Mouse (Mus musculus) E14TG2a.4 (cell line): ENCODE results near the gene Gng2.

Experiments used
- H3K27me3 ChIP-seq: 2 replicates; pipeline ENCODE4 v1.6.1; 2014; ENCODE audit warnings: low read length, control low read depth; ENCODE audit not compliant: insufficient read depth
- H3K36me3 ChIP-seq: 2 replicates; pipeline ENCODE4 v1.6.1; 2014; ENCODE audit warnings: low read length, control low read depth; ENCODE audit not compliant: insufficient read depth
- H3K4me1 ChIP-seq: replicated peaks from 2 replicates; pipeline ENCODE4 v1.6.1; 2014; ENCODE audit warnings: low read depth, low read length, control low read depth
- H3K4me3 ChIP-seq: replicated peaks from 2 replicates; pipeline ENCODE4 v1.5.1; 2014; ENCODE audit warnings: mild to moderate bottlenecking, low read length
- H3K9me3 ChIP-seq: 2 replicates; pipeline ENCODE4 v1.6.1; 2014; ENCODE audit warnings: low read length, control low read depth
- CTCF ChIP-seq: conservative IDR thresholded peaks from 2 replicates; pipeline ENCODE4 v1.5.1; 2014; ENCODE audit warnings: low read length
- NANOG ChIP-seq: IDR thresholded peaks from 2 replicates; pipeline ENCODE4 v1.6.1; 2014; ENCODE audit warnings: borderline replicate concordance, low read length, mixed read lengths
- POU5F1 ChIP-seq: IDR thresholded peaks from 2 replicates; pipeline ENCODE4 v1.6.1; 2014; ENCODE audit warnings: low read length, borderline replicate concordance

Gene Gng2

DNA sequence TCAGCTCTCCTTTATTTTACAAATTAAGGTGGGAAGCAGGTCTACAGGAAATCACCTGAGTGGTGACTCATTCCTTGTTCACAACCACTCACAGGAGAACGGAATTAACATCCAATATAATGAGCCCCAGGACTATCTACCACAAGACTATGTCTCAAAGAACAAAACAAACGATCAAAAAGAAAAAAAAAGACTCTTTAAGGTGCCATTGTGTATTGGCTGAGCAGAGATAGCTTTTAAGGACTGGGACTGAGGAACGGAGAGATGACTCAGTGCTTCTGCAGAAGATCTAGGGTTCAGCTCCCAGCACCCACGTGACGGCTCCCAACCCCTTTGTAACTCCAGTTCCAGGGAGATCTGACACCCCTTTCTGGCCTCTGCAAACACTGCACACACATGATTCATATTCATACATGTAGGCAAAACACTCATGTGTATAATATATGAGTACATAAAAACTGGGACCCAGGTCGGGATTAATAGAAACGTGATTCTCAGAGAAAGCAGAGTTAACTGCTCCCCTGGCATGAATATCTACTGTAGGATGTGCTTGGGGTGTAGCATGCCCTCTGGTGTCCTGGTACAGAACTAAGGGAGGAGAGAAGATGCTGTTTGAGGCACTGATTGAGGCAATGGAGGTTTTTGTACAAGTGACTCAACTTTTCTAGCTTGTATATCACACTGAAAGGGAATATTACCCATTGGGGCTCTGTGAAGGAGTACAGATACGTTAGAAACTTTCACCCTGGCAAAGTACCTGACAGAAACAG is 115.9 kb downstream of the Gng2 start:
- H3K4me3 ChIP-seq, result peak overlapping the region; percentile 3; the same call in 1 of the 2 replicates
- H3K9me3 ChIP-seq, result peaks cover 45% of the 10 kb centered on the region
- H3K27me3 ChIP-seq, result no peaks in the 10 kb centered on the region
- H3K4me1 ChIP-seq, result peaks cover 45% of the 10 kb centered on the region
- peaks cover 26% of the 10 kb centered on the region for H3K36me3 ChIP-seq
- no peak for TF ChIP-seq CTCF
- TF ChIP-seq NANOG, result peak; percentile 91

DNA sequence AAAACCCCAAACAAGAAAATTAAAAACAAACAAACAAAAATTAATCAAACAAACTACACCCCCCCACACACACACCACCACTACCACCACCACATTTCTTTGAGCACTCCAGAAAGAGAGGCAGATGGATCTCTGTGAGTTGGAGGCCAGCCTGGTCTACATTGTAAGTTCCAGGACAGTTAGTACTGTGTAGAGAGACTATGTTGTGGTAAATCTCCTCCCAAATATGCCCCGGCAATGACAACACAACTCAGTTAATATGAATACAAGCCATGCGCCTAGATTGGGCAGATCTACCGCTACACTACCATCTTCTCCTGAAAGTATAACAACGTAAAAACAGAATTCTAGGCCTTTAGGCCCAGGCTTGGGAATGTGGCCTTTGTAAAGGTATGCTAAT is 117.1 kb downstream of the Gng2 start:
- TF ChIP-seq CTCF (no peak), POU5F1 (no peak), NANOG (no peak)
- H3K27me3 ChIP-seq, result no peaks in the 10 kb centered on the region
- peaks cover 49% of the 10 kb centered on the region for H3K4me1 ChIP-seq
- H3K9me3 ChIP-seq, result peaks cover 45% of the 10 kb centered on the region
- H3K4me3 ChIP-seq, result peak overlapping the region; percentile 33
- peaks cover 26% of the 10 kb centered on the region for H3K36me3 ChIP-seq

DNA sequence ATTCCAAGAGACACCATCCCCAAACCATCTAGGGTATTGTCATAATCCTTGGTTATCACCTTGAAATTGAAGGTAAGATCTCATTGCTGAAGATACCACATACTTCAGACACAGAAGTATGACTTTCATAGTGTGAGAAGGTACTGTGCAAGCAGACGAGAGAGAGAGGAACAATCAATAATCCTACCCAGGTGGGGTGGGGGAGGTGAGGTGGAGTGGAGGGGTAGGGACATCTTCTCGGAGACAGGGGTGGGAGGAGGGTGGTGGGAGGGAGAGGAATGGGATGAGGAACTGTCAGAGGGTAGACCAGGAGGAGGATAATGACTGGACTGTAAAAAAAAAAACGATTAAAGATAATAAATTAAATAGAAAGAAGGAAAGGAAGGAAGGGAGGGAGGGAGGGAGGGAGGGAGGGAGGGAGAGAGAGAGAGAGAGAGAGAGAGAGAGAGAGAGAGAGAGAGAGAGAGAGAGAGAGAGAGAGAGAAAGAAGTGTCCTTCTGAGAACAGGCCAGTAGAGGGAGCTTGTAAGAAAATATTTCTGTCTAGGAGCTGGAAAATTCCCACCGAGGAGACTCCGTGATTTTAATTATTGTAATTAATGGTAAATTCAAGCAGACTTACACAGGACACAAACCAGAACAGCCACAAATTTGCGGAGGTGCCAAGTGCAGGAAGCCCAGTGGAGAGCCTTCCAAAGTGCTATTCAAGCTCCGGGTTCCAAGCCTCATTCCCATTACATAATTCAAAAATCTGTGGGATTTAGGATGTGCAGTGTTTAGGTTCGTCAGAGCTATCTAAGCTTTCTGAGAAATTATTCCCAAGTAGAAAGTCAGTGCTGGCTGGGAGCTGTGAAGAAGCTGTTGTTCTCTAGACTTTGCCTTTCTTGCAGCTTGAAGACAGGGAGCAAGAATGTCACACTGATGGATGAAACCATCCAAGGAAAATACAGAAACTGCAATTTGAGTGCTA is 118.3 kb downstream of the Gng2 start:
- TF ChIP-seq POU5F1 (no peak), CTCF (peak; percentile 20; the same call in 1 of the 2 replicates), NANOG (no peak)

DNA sequence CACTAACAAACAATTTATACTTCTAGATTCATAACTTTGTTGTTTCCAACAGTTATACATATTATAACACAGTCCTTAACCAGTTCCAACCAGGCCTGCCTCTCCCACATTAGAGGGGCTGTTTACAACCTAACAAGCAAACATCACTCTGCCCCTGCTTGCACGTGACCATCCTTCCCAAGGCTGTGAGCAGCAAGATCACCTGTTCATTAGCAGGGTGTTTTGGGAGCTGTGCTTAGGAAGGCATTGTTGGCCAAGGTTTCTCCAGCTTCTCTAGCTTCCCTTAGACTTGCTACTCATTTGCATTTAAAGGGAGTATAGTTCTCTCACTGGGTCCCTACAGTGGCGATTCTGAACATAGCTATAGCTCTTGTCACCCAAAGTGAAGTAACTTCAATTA is 119.1 kb downstream of the Gng2 start:
- TF ChIP-seq CTCF (no peak), NANOG (no peak), POU5F1 (no peak)
- peaks cover 14% of the 10 kb centered on the region for H3K36me3 ChIP-seq
- H3K9me3 ChIP-seq, result peaks cover 25% of the 10 kb centered on the region
- H3K27me3 ChIP-seq, result no peaks in the 10 kb centered on the region
- H3K4me3 ChIP-seq, result no peak overlapping the region
- H3K4me1 ChIP-seq, result peaks cover 60% of the 10 kb centered on the region

More for the DNA sequence above, 118.3 kb downstream of the Gng2 start:
- Histone ChIP-seq H3K9me3 (peaks cover 33% of the 10 kb centered on the region), H3K27me3 (no peaks in the 10 kb centered on the region), H3K4me1 (peaks cover 52% of the 10 kb centered on the region), H3K4me3 (peak overlapping the region; percentile 33; the same call in 1 of the 2 replicates), H3K36me3 (peaks cover 23% of the 10 kb centered on the region)

DNA sequence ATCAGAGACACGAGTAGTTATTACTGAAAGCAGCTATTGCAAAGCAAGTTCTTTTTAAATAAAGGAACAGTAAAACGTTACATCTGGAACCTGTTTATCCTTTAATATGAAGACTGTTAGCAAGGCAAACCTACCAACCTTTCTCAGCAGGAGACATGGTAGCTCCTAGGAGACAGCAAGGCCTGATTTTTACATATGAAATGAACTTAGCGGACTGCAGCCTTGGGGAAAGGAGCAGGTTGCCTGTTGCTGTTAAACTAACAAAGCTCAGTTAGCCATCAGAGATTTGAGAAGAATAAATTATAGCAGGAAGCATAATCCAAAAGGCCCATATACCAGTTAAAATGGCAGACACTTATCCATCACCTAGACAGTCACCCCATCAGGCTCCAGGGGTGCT is 124.0 kb downstream of the Gng2 start:
- TF ChIP-seq POU5F1 (no peak), NANOG (no peak), CTCF (no peak)
- H3K9me3 ChIP-seq, result peaks cover 15% of the 10 kb centered on the region
- no peaks in the 10 kb centered on the region for H3K27me3 ChIP-seq
- 0 out of 2 replicates have a peak, but pooled peaks cover 9% of the 10 kb centered on the region for H3K36me3 ChIP-seq
- H3K4me1 ChIP-seq, result peaks cover 42% of the 10 kb centered on the region
- H3K4me3 ChIP-seq, result no peak overlapping the region

DNA sequence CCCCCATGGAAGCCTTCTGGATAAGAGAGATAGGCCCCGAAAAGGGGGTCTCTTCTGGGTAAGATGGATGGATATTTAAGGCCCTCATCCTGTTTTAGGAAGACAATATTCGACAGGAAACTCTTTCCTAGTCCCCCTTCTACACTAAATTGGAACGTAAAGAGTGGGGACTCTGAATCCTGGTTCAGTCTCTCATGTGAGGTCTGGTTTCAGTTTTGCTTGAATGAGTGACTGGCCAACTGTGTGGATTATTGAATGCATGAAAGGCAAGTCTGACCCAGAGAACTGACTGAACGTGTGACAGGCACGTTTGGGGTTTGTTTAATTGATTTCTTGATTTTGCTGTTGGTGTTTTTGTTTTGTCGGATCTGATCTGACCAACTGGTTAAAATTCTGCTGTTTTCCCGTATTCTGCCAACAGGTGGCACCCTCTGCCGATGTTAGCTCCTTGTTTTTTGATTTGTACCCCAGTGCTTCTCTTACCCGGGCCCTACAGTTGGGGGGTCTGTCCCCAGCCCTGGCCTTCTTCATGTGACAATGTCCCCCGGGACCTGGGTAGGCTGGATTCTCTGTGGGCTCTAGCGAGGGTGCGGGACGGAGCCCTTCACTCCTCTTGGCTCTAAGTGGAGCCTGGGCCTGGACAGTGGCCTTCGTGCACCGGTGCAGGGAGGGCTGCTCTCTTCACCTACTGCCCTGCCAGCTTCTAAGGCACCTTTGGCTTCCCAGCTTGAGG is 137.7 kb downstream of the Gng2 start:
- TF ChIP-seq CTCF (peak; percentile 71), NANOG (no peak), POU5F1 (no peak)
- Histone ChIP-seq H3K36me3 (no peaks in the 10 kb centered on the region), H3K4me3 (0 out of 2 replicates have a peak overlapping the region, but pooled peaks have one; percentile 27), H3K27me3 (no peaks in the 10 kb centered on the region), H3K9me3 (peaks cover 30% of the 10 kb centered on the region), H3K4me1 (peaks cover 13% of the 10 kb centered on the region)

DNA sequence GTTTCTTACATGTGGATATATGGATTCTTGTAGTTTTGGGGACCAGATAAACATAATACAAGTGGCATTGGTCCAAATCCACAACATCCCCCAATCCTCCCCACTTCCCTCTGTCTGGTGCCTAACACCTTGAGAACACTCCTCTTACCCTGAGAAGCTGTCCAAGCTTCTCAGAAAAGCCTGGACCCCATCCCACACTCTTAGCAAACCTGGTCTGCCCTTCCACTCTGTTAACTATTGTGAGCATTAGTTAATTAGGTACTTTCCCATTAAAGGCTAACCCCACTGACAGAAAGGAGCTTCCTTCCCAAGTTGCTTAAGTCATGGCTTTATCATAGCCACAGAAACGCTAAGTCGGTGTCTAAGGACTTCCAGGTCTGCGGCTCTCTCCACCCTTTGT is 141.1 kb downstream of the Gng2 start:
- Histone ChIP-seq H3K4me3 (no peak overlapping the region), H3K4me1 (peaks cover 13% of the 10 kb centered on the region), H3K9me3 (peaks cover 5% of the 10 kb centered on the region; the same call in 1 of the 2 replicates), H3K36me3 (no peaks in the 10 kb centered on the region), H3K27me3 (no peaks in the 10 kb centered on the region)
- TF ChIP-seq NANOG (no peak), POU5F1 (no peak), CTCF (no peak)
